Mouse (Mus musculus) hindbrain, embryonic 16.5 days (tissue): ENCODE results near the gene Gm49340. TPM values are rescaled to one million over a fixed set of nuclear protein-coding genes. Genes with fewer than 3 reads are reported as not detected.

ENCODE experiments used
- ATAC-seq: fragments of 200-750 bp; cut with Nextera tagmentation; 2 replicates; pipeline ENCODE4 v1.8.0; 2017; ENCODE audit warnings: moderate TSS enrichment, moderate library complexity
- H3K27ac ChIP-seq: fragments of 300-500 bp; sonication (generic); 2 replicates; pipeline ENCODE4 v1.5.1; 2014; ENCODE audit warnings: low read depth, mild to moderate bottlenecking, control low read depth, low read length, moderate library complexity
- H3K27me3 ChIP-seq: fragments of 300-500 bp; sonication (generic); replicated peaks from 2 replicates; pipeline ENCODE4 v1.6.1; 2014; ENCODE audit warnings: low read length; ENCODE audit not compliant: control insufficient read depth, insufficient read depth
- H3K36me3 ChIP-seq: fragments of 300-500 bp; sonication (generic); 2 replicates; pipeline ENCODE4 v1.6.1; 2014; ENCODE audit warnings: mild to moderate bottlenecking, low read length, moderate library complexity, mixed read lengths; ENCODE audit not compliant: control insufficient read depth, insufficient read depth
- H3K4me1 ChIP-seq: fragments of 300-500 bp; sonication (generic); 2 replicates; pipeline ENCODE4 v1.6.1; 2014; ENCODE audit warnings: low read depth, low read length; ENCODE audit not compliant: control insufficient read depth, insufficient read depth
- H3K4me2 ChIP-seq: fragments of 300-500 bp; sonication (generic); 2 replicates; pipeline ENCODE4 v1.6.1; 2014; ENCODE audit warnings: mild to moderate bottlenecking, low read length, control low read depth, moderate library complexity
- H3K4me3 ChIP-seq: fragments of 300-500 bp; sonication (generic); 2 replicates; pipeline ENCODE4 v1.5.1; 2014; ENCODE audit warnings: mild to moderate bottlenecking, low read length, control low read depth, moderate library complexity
- H3K9ac ChIP-seq: fragments of 300-500 bp; sonication (generic); 2 replicates; pipeline ENCODE4 v1.6.1; 2014; ENCODE audit warnings: low read depth, mild to moderate bottlenecking, control low read depth, low read length, moderate library complexity
- H3K9me3 ChIP-seq: fragments of 300-500 bp; sonication (generic); 2 replicates; pipeline ENCODE4 v1.6.1; 2014; ENCODE audit warnings: mild to moderate bottlenecking, low read length, moderate library complexity; ENCODE audit not compliant: control insufficient read depth
- polyA plus RNA-seq: library from polyadenylated mRNA; unstranded; fragments of >200 nt; fragmentation: Nextera tagmentation; extraction: Ambion mirVana; gene quantifications from 2 replicates; pipeline ENCODE4 v1.2.1, GENCODE M21; 2015

Gene Gm49340
- polyA plus RNA-seq, 1 experiment from 2014 or later: not detected

- Histone ChIP-seq H3K9ac (no peak within 1 kb of the TSS), H3K36me3 (no peaks in the 10 kb centered on the region), H3K27me3 (no peaks in the 10 kb centered on the region), H3K4me1 (no peaks in the 10 kb centered on the region), H3K9me3 (no peaks in the 10 kb centered on the region), H3K4me3 (no peak within 1 kb of the TSS), H3K27ac (no peak within 1 kb of the TSS), H3K4me2 (no peak within 1 kb of the TSS)
- ATAC-seq: no peak
Observed at GRCm38 (mm10) chr11:73399514-73399913, 70.0 kb downstream of the Gm49340 start, which contains the start of gene Olfr1. TSS of gene Olfr1 (minus strand) at chr11:73399614.

Other genes starting within 250 kb of the Gm49340 start
- gene Itgae, start 239.2 kb upstream of the Gm49340 start, polyA plus RNA-seq: 0.19 and 0.33 TPM in 2 replicates
- 2.5 and 3.3 TPM in 2 replicates for gene Haspin, start 191.4 kb upstream of the Gm49340 start, polyA plus RNA-seq
- 0.39 and 0.60 TPM in 2 replicates for gene P2rx5, start 169.3 kb upstream of the Gm49340 start, polyA plus RNA-seq
- 141 and 145 TPM in 2 replicates for gene Emc6, start 152.7 kb upstream of the Gm49340 start, polyA plus RNA-seq
- gene Tax1bp3, start 152.7 kb upstream of the Gm49340 start, polyA plus RNA-seq: 120 and 129 TPM in 2 replicates
- 17.4 and 21.5 TPM in 2 replicates for gene Ctns, start 130.7 kb upstream of the Gm49340 start, polyA plus RNA-seq
- gene Shpk, start 130.3 kb upstream of the Gm49340 start, polyA plus RNA-seq: 2.5 and 3.0 TPM in 2 replicates
- 0.31 and 0.40 TPM in 2 replicates for gene Trpv1, start 95.4 kb upstream of the Gm49340 start, polyA plus RNA-seq
- gene Trpv3, start 62.4 kb upstream of the Gm49340 start, polyA plus RNA-seq: 0.34 TPM in 2 replicates
- 2.7 and 4.6 TPM in 2 replicates for gene Aspa, start 145 bp upstream of the Gm49340 start, polyA plus RNA-seq
- 0.12 and 0.20 TPM in 2 replicates for gene Spata22, start within 50 bp of the Gm49340 start, polyA plus RNA-seq
- gene Olfr20, start 21.0 kb downstream of the Gm49340 start, polyA plus RNA-seq: not detected in 2 replicates
- gene Olfr376, start 41.5 kb downstream of the Gm49340 start, polyA plus RNA-seq: not detected in 2 replicates
- not detected in 2 replicates for gene Olfr1, start 69.9 kb downstream of the Gm49340 start, polyA plus RNA-seq
- not detected in 2 replicates for gene Olfr378, start 98.7 kb downstream of the Gm49340 start, polyA plus RNA-seq
- not detected in 2 replicates for gene Olfr380, start 127.8 kb downstream of the Gm49340 start, polyA plus RNA-seq
- gene Olfr381, start 161.9 kb downstream of the Gm49340 start, polyA plus RNA-seq: not detected in 2 replicates
- not detected in 2 replicates for gene Olfr382, start 187.5 kb downstream of the Gm49340 start, polyA plus RNA-seq